Mouse (Mus musculus): ENCODE results near the gene Med16. TPM values are rescaled to one million over a fixed set of nuclear protein-coding genes. Genes with fewer than 3 reads are reported as not detected.
A peak's percentile ranks its signal among the peaks of the same experiment; 100 is the strongest.

Gene Med16
- total and polyA plus RNA-seq, 3 experiments = 10.2 to 22.8 (median 12.1) TPM

DNA sequence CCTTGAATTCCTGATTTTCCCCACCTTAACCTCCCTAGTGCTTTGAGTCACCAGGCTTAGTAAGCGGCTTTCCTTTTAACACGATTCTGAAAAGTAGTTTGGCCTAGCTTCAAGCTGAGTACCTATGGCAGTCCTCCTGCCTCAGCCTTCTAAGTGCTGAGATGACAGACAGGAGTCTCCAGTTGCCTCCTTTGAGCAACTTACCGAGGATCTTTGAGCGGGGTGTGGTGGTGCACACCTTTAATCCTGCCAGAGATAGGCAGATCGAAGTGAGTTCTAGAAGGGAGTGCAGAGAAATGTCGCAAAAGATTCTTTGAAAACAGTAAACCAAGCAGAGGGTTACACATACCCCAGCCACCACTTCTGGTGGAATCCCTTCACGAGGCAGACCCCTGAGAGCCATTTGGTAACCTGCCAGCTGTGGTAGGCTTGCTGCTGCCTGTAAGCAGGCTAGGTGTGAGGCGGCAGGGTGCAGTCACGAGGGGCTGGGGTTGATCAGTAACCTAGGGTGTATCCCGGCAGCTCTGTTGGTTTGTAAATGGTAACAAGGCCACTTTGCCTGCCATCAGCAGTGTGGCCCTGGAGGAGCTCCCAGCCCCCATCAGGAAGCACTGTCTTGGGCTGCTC, 53.1 kb downstream of the Med16 start:
- in situ Hi-C loops (cut with MboI; ENCODE audit: low pct_ligation_motif_present, low pct_unique_long_range_greater_than_20kb, low sequenced_read_pairs) = no loop called here
- H3K27me3 ChIP-seq (replicated peaks) = no peaks in the 10 kb centered on the region
- no peak for DNase-seq (ENCODE audit: extremely low read depth)
- TF ChIP-seq TBP (conservative IDR thresholded peaks at IDR 0.05; ENCODE audit: low read depth, low read length) (no peak), ELF1 (IDR thresholded peaks at IDR 0.05; ENCODE audit: low read depth, low read length) (no peak), BHLHE40 (IDR thresholded peaks at IDR 0.05; ENCODE audit: low read depth, low read length) (no peak), SIN3A (IDR thresholded peaks at IDR 0.05; ENCODE audit: low read length) (0 out of 2 replicates have a peak, but pooled peaks have one; percentile 23), ZMIZ1 (IDR thresholded peaks at IDR 0.05; ENCODE audit: low read depth, low read length) (no peak)
- peak overlapping the region; percentile 99 for H3K9ac ChIP-seq (ENCODE audit: insufficient read depth, low read depth)
- H3K36me3 ChIP-seq (replicated peaks in 1 of 2; ENCODE audit: control insufficient read depth in 1 of 2, insufficient read depth in 1 of 2, low read length in 1 of 2) = peaks cover 44 to 49% of the 10 kb centered on the region in 2 experiments
- no peaks in the 10 kb centered on the region for H3K9me3 ChIP-seq (replicated peaks; ENCODE audit: low read length)
- dilution Hi-C loops (cut with MboI; ENCODE audit: extremely low pct_ligation_motif_present, extremely low pct_unique_long_range_greater_than_20kb, low sequenced_read_pairs) = no loop called here
- H3K4me3 ChIP-seq (replicated peaks in 1 of 3; ENCODE audit: low read depth in 2 of 3, low read length in 2 of 3, poor library complexity in 1 of 3) = peak overlapping the region; percentile 90 to 100 (median 100)
- no peak overlapping the region for H3K27ac ChIP-seq (ENCODE audit: insufficient read depth, low read depth)
- H3K4me1 ChIP-seq (ENCODE audit: control insufficient read depth in 1 of 2, insufficient read depth in 2 of 2) = peaks cover 15 to 49% of the 10 kb centered on the region in 2 experiments
- peak overlapping the region; percentile 53 for H3K4me2 ChIP-seq (ENCODE audit: insufficient read depth, low read depth, poor library complexity, severe bottlenecking)
- H3K79me2 ChIP-seq (replicated peaks; ENCODE audit: control insufficient read depth, extremely low read depth, insufficient read depth, poor library complexity, severe bottlenecking) = peaks cover 59% of the 10 kb centered on the region

- peaks cover 54% of the 10 kb centered on the region for H3K79me2 ChIP-seq (replicated peaks; ENCODE audit: control insufficient read depth, extremely low read depth, insufficient read depth, poor library complexity, severe bottlenecking)
- DNase-seq (ENCODE audit: extremely low read depth) = peak; percentile 52
- peak overlapping the region; percentile 90 to 100 (median 100) for H3K4me3 ChIP-seq (replicated peaks in 1 of 3; ENCODE audit: low read depth in 2 of 3, low read length in 2 of 3, poor library complexity in 1 of 3)
- in situ Hi-C loops (cut with MboI; ENCODE audit: low pct_ligation_motif_present, low pct_unique_long_range_greater_than_20kb, low sequenced_read_pairs) (no loop called here), dilution Hi-C loops (cut with MboI; ENCODE audit: extremely low pct_ligation_motif_present, extremely low pct_unique_long_range_greater_than_20kb, low sequenced_read_pairs) (no loop called here)
- TF ChIP-seq BHLHE40 (IDR thresholded peaks at IDR 0.05; ENCODE audit: low read depth, low read length) (peak; percentile 38), ZC3H11A (IDR thresholded peaks at IDR 0.05; ENCODE audit: low read depth, low read length) (no peak), SIN3A (IDR thresholded peaks at IDR 0.05; ENCODE audit: low read length) (peak; percentile 74), MAFK (IDR thresholded peaks at IDR 0.05; ENCODE audit: insufficient replicate concordance, low read length) (no peak), CHD2 (IDR thresholded peaks at IDR 0.05; ENCODE audit: low read length) (no peak), USF2 (conservative IDR thresholded peaks at IDR 0.05; ENCODE audit: low read depth, low read length) (no peak), UBTF (IDR thresholded peaks at IDR 0.05; ENCODE audit: low read depth, low read length) (peak; percentile 64; the same call in 1 of the 2 replicates), KAT2A (IDR thresholded peaks at IDR 0.05; ENCODE audit: insufficient replicate concordance, low read length) (no peak), JUND (conservative IDR thresholded peaks at IDR 0.05; ENCODE audit: low read depth, low read length) (no peak), MAX (IDR thresholded peaks at IDR 0.05; ENCODE audit: low read length) (no peak), RAD21 (IDR thresholded peaks at IDR 0.05; ENCODE audit: low read depth, low read length) (no peak), ELF1 (IDR thresholded peaks at IDR 0.05; ENCODE audit: low read depth, low read length) (peak; percentile 14; the same call in 1 of the 2 replicates), USF1 (IDR thresholded peaks at IDR 0.05; ENCODE audit: low read depth, low read length) (no peak), ETS1 (conservative IDR thresholded peaks at IDR 0.05; ENCODE audit: low read depth, low read length) (no peak), ZNF384 (IDR thresholded peaks at IDR 0.05; ENCODE audit: low read depth, low read length) (no peak), HCFC1 (IDR thresholded peaks at IDR 0.05; ENCODE audit: low read depth, low read length) (no peak), CTCF (conservative IDR thresholded peaks at IDR 0.05 in 1 of 2, IDR thresholded peaks at IDR 0.05 in 1 of 2; ENCODE audit: low read depth in 2 of 2, low read length in 2 of 2) (no peak), MYC (IDR thresholded peaks at IDR 0.05; ENCODE audit: low read depth, low read length) (peak; percentile 19; the same call in 1 of the 2 replicates), MXI1 (IDR thresholded peaks at IDR 0.05; ENCODE audit: low read depth, low read length) (peak; percentile 18), RCOR1 (conservative IDR thresholded peaks at IDR 0.05; ENCODE audit: low read depth, low read length) (0 out of 2 replicates have a peak, but pooled peaks have one; percentile 14), ZKSCAN1 (IDR thresholded peaks at IDR 0.05; ENCODE audit: borderline replicate concordance, low read depth, low read length) (no peak), POLR2AphosphoS2 (IDR thresholded peaks at IDR 0.05; ENCODE audit: low read depth, low read length) (no peak), E2F4 (IDR thresholded peaks at IDR 0.05; ENCODE audit: insufficient replicate concordance, low read depth, low read length) (no peak), JUN (IDR thresholded peaks at IDR 0.05; ENCODE audit: insufficient read depth, low read depth, low read length) (no peak), ZMIZ1 (IDR thresholded peaks at IDR 0.05; ENCODE audit: low read depth, low read length) (peak; percentile 7; the same call in 1 of the 2 replicates), POLR2A (IDR thresholded peaks at IDR 0.05; ENCODE audit: low read depth, low read length) (no peak), CHD1 (IDR thresholded peaks at IDR 0.05; ENCODE audit: low read depth, low read length) (no peak; the same call in 1 of the 2 replicates), EP300 (IDR thresholded peaks at IDR 0.05; ENCODE audit: low read length) (no peak)
- H3K36me3 ChIP-seq (replicated peaks in 1 of 2; ENCODE audit: control insufficient read depth in 1 of 2, insufficient read depth in 1 of 2, low read length in 1 of 2) = peaks cover 37 to 44% of the 10 kb centered on the region in 2 experiments
- peak overlapping the region; percentile 98 for H3K27ac ChIP-seq (ENCODE audit: insufficient read depth, low read depth)
- peaks cover 17 to 55% of the 10 kb centered on the region in 2 experiments for H3K4me1 ChIP-seq (ENCODE audit: control insufficient read depth in 1 of 2, insufficient read depth in 2 of 2)
- H3K9ac ChIP-seq (ENCODE audit: insufficient read depth, low read depth) = peak overlapping the region; percentile 99
- H3K27me3 ChIP-seq (replicated peaks) = no peaks in the 10 kb centered on the region
- peak overlapping the region; percentile 53 for H3K4me2 ChIP-seq (ENCODE audit: insufficient read depth, low read depth, poor library complexity, severe bottlenecking)
- H3K9me3 ChIP-seq (replicated peaks; ENCODE audit: low read length) = no peaks in the 10 kb centered on the region
Measured at GRCm38 (mm10) chr10:79854801-79855541, 53.8 kb downstream of the Med16 start.
